Mouse (Mus musculus) leukemia stem cell, adult 10-12 weeks (primary cell): Measurements from ENCODE around the gene Gm17509. TPM values are rescaled to one million over a fixed set of nuclear protein-coding genes. Genes with fewer than 3 reads are reported as not detected.

Source experiments
- polyA plus RNA-seq: library from polyadenylated mRNA; stranded (reverse); fragments of >175 nt; gene quantifications from 2 replicates; pipeline ENCODE4 v1.2.3, GENCODE M21; 2012; ENCODE audit warnings: low replicate concordance

Gm17509 gene
- polyA plus RNA-seq: 0.16 TPM in 1 of 2 replicates, not detected in the other

DNA sequence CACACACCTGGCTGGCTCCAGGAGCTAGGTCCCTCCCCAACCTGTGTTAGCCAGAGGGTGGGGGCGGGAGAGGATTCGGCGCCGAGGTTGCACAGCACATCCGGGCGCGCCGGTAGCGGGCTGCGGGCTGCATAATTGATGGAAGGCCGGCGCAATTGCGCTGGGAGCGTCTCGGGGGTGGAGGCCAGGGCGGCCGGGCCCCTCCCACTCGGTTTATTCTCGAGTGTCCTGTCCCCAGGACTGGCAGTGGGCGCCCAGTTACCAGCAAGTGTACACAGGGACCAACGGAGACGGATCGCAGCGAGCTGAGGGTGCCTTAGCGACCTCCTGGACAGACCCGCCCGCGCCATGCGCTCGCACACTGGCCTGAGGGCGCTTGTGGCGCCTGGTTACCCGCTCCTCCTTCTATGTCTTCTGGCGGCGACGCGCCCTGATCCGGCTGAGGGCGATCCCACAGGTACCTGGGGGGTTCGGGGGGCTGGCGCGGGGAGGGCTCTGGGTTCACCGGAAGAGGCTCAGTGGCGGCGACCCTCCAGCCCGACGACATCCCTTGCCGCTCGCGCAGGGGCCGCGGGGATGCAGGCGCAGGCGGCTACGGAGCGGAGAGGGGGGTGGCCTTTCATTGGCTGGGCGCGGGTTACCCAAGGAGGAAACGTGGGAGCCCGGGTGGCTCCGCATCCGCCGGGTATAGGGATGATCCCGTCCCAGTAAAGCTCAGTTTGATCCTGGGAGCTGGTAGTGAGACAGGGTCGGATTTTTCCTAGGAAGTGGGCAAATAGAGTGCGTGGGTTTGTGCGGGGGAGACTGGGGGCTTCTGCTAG, at the start of gene Gm17509:
Gene Gm17509 (minus strand): TSS at position 575 of the 821 bp plus-strand sequence.

GRCm38 (mm10) chr13:117208236-117208635, 12.6 kb downstream of the Gm17509 start, which contains the start of gene Emb:
TSS of gene Emb (plus strand) at chr13:117208536.

Other genes with a start within 250 kb of the Gm17509 start
- gene Parp8, start 195.5 kb downstream of the Gm17509 start, polyA plus RNA-seq: 0.52 and 0.61 TPM in 2 replicates
- 3.0 and 7.1 TPM in 2 replicates for gene Emb, start 12.5 kb downstream of the Gm17509 start, polyA plus RNA-seq